Mouse (Mus musculus): ENCODE data around the gene Arrdc1. TPM values are rescaled to one million over a fixed set of nuclear protein-coding genes. Genes with fewer than 3 reads are reported as not detected.
"Not testable (repeated sequence)": the region's sequence is repeated elsewhere in the genome, so short reads cannot be mapped to it uniquely, and the experiment has no call there.

Arrdc1 gene
- 16.0 and 16.1 TPM in 2 replicates for polyA plus RNA-seq (2015; fragmentation: Nextera tagmentation; extraction: Ambion mirVana)

DNA sequence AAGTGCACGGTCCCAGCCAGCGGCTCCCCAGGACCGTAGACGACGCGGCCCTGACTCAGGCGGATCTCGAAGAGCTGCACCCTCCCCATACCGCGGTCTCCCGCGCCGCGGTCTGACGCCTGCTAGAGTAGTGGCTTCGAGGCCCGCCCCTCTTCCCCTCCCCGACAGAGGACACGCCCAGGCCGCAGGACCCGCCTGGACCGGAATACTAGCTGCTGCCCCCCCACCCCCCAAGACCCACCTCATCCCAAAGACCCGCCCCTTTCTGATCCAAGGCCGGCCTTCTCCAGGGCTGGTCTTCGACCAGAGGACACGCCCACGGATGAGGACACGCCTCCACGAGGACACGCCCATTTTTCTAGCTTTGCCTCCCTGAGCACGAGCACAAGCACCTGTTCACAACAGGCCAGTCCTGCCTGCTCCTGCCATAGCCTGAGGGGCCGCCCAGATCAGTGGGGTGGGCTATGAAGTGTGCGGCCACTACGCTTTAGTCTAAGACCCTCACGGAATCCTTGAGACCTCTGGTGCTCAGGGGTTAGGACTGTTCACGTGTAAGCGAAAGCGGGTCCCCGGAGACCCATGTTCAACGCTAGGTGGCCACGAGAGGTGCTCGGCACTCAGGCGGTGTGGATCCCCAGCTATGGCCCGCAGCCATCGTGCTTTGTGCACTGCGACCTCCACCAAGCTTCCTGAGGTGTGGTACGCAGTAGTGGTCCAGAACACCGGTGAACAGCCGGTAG lies at the start of gene Arrdc1:
Gene Arrdc1, minus strand, starts transcription at position 196 of the 740 bp plus-strand sequence.
- WGBS (ENCODE audit: insufficient replicate concordance), result under 1% methylated on average over 48 of the region's 49 CpGs
- Histone ChIP-seq H3K9ac (ENCODE audit: low read depth, low read length) (peak within 1 kb of the TSS; percentile 86), H3K4me2 (ENCODE audit: low read depth, low read length) (peak within 1 kb of the TSS; percentile 98), H3K27ac (ENCODE audit: low read length) (peak within 1 kb of the TSS; percentile 89), H3K4me3 (ENCODE audit: low read depth, low read length) (peak within 1 kb of the TSS; percentile 82), H3K36me3 (ENCODE audit: control insufficient read depth, insufficient read depth) (no peaks in the 10 kb centered on the region), H3K4me1 (ENCODE audit: control insufficient read depth, low read depth, low read length) (peaks cover 17% of the 10 kb centered on the region), H3K9me3 (replicated peaks; ENCODE audit: control insufficient read depth, low read length) (no peaks in the 10 kb centered on the region), H3K27me3 (ENCODE audit: control insufficient read depth, insufficient read depth, low read depth, low read length) (peaks cover 2% of the 10 kb centered on the region)
- ATAC-seq (ENCODE audit: low read depth), result peak; percentile 91

DNA sequence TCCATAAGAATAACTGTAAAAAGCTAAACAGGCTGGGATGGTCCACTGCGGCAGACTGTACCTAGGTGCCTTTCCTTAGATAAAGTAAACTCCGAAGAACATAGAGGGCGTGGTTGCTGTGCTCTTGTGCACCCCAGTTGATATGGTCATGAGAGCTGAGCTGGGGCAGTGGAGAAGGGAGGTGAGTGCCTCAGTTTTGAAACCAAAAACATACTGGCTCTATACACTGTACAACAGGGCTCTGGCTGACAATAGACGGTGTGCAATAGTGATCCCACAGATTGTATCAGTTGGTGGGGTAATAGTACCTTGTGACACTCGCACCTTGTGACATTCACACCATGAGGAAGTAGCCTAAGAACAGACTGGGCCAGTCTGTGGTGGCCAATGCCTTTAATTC lies 41.9 kb upstream of the Arrdc1 start:
- no peaks in the 10 kb centered on the region for H3K27me3 ChIP-seq (ENCODE audit: control insufficient read depth, insufficient read depth, low read depth, low read length)
- H3K9ac ChIP-seq (ENCODE audit: low read depth, low read length), result peak overlapping the region; percentile 84
- H3K4me1 ChIP-seq (ENCODE audit: control insufficient read depth, low read depth, low read length), result peaks cover 32% of the 10 kb centered on the region
- peak overlapping the region; percentile 90 for H3K4me3 ChIP-seq (ENCODE audit: low read depth, low read length)
- peak; percentile 44 for ATAC-seq (ENCODE audit: low read depth)
- no peaks in the 10 kb centered on the region for H3K9me3 ChIP-seq (replicated peaks; ENCODE audit: control insufficient read depth, low read length)
- H3K36me3 ChIP-seq (ENCODE audit: control insufficient read depth, insufficient read depth), result peaks cover 12% of the 10 kb centered on the region
- H3K4me2 ChIP-seq (ENCODE audit: low read depth, low read length), result peak overlapping the region; percentile 100
- WGBS (ENCODE audit: insufficient replicate concordance), result 27% methylated on average over 5 of the region's 5 CpGs
- H3K27ac ChIP-seq (ENCODE audit: low read length), result peak overlapping the region; percentile 91

DNA sequence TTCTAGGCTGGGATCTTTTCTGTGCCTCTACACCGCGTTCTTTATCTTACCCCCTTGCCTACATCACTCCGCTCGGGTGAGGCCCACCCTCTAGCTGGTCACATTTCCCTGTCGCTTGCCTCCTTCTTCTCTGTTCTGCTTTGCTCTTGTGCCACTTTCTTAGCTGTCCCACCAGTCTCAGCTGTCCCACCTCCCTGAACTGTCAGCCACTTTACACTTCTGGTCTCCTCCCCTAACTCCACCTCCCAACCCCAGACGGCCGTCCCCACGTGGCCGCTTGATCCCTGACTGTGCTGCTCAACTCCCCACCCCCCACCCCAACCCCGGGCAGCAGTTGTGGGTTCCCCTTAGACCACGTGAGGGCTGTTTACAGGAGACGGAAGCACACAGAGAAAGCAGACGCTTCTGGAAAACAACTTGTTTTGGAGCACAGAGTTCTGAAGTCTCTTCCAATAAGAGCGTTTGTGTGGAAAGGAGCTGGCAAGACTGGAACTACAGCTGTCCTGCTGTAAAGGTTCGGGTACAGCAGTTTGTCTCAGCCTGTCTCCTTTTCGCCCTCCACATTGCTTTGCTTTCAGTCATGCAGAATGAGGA lies 40.7 kb upstream of the Arrdc1 start, which contains the start of gene Pnpla7:
Gene Pnpla7, plus strand, starts transcription at position 330 of the 594 bp plus-strand sequence.
- peak within 1 kb of the TSS; percentile 90 for H3K4me3 ChIP-seq (ENCODE audit: low read depth, low read length)
- peak within 1 kb of the TSS; percentile 91 for H3K27ac ChIP-seq (ENCODE audit: low read length)
- H3K36me3 ChIP-seq (ENCODE audit: control insufficient read depth, insufficient read depth), result peaks cover 9% of the 10 kb centered on the region
- H3K9ac ChIP-seq (ENCODE audit: low read depth, low read length), result peak within 1 kb of the TSS; percentile 84
- peak within 1 kb of the TSS; percentile 100 for H3K4me2 ChIP-seq (ENCODE audit: low read depth, low read length)
- H3K4me1 ChIP-seq (ENCODE audit: control insufficient read depth, low read depth, low read length), result peaks cover 32% of the 10 kb centered on the region
- ATAC-seq (ENCODE audit: low read depth), result peak; percentile 62
- H3K9me3 ChIP-seq (replicated peaks; ENCODE audit: control insufficient read depth, low read length), result no peaks in the 10 kb centered on the region
- whole genome bisulfite sequencing (ENCODE audit: insufficient replicate concordance), result under 1% methylated on average over 16 of the region's 16 CpGs
- no peaks in the 10 kb centered on the region for H3K27me3 ChIP-seq (ENCODE audit: control insufficient read depth, insufficient read depth, low read depth, low read length)

DNA sequence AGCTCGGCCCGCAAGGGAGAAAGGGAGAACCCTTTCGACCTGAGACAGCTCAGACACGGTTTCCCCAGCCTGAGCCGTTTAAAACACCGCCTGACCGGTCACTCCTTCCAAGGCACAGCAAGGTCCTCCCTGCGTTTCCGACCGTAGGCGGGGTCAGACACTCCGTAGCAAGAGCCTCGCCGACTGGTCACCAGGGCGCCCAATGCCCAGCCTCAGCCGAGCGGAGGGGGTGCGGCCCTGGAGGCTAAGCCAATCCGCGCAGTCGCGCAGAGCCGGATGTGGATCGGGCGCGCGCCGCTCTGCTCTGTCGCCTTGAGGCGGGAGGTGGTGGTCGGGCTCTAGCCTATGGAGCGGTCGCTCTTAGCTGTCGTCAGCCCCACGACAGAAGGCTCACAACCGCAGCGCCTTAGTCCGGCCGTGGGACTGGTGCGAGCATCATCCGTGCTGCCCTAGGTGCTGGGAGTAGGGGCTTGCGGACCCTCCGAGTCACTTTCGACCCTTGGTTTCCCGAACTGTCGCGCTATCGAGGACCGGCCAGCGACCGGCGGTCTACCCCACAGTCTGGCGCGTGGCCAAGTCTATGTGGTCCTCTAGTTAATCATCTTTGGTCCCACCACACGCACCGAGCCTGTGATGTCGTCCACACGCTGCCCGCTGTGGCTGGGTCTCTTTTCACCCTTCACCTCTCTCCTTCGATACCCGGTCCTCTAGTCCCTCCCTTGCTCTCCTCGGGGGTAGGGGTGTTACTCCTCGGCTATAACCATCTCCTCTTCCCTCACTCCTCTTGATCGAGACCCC lies 40.1 kb upstream of the Arrdc1 start, which contains the start of gene Mrpl41:
Gene Mrpl41, minus strand, starts transcription at position 193 of the 798 bp plus-strand sequence.
- peaks cover 32% of the 10 kb centered on the region for H3K4me1 ChIP-seq (ENCODE audit: control insufficient read depth, low read depth, low read length)
- no peaks in the 10 kb centered on the region for H3K27me3 ChIP-seq (ENCODE audit: control insufficient read depth, insufficient read depth, low read depth, low read length)
- H3K4me2 ChIP-seq (ENCODE audit: low read depth, low read length), result peak within 1 kb of the TSS; percentile 100
- peak within 1 kb of the TSS; percentile 91 for H3K27ac ChIP-seq (ENCODE audit: low read length)
- ATAC-seq (ENCODE audit: low read depth), result peak; percentile 97
- WGBS (ENCODE audit: insufficient replicate concordance), result under 1% methylated on average over 64 of the region's 64 CpGs
- H3K4me3 ChIP-seq (ENCODE audit: low read depth, low read length), result peak within 1 kb of the TSS; percentile 90
- no peaks in the 10 kb centered on the region for H3K9me3 ChIP-seq (replicated peaks; ENCODE audit: control insufficient read depth, low read length)
- peak within 1 kb of the TSS; percentile 84 for H3K9ac ChIP-seq (ENCODE audit: low read depth, low read length)
- H3K36me3 ChIP-seq (ENCODE audit: control insufficient read depth, insufficient read depth), result peaks cover 7% of the 10 kb centered on the region

DNA sequence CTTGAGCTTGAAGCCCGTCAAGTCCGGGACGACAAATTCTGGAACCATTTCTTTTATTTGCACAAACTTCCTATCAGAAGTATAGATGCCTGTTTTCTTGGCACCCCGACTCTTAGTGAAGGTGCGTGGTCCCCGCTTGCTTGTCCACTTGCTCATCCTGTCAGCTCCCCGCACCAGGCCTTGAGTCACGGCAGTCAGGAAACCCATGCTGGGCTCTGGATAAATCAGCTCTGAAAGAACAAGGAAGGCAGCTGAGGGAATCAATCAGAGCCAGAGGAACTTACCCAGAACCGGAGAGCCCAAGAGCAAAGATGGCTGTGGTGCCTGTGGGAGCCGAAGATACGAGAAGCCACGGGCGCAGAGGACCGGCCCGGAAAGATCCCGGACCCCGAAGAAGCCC lies 39.4 kb upstream of the Arrdc1 start:
- H3K27me3 ChIP-seq (ENCODE audit: control insufficient read depth, insufficient read depth, low read depth, low read length); H3K9me3 ChIP-seq (replicated peaks; ENCODE audit: control insufficient read depth, low read length); H3K36me3 ChIP-seq (ENCODE audit: control insufficient read depth, insufficient read depth); ATAC-seq (ENCODE audit: low read depth): not testable (repeated sequence)
- Histone ChIP-seq H3K4me1 (ENCODE audit: control insufficient read depth, low read depth, low read length) (peaks cover 32% of the 10 kb centered on the region), H3K9ac (ENCODE audit: low read depth, low read length) (peak overlapping the region; percentile 84), H3K4me3 (ENCODE audit: low read depth, low read length) (peak overlapping the region; percentile 90), H3K4me2 (ENCODE audit: low read depth, low read length) (peak overlapping the region; percentile 82), H3K27ac (ENCODE audit: low read length) (peak overlapping the region; percentile 86)
- under 1% methylated on average over 17 of the region's 17 CpGs for whole genome bisulfite sequencing (ENCODE audit: insufficient replicate concordance)

DNA sequence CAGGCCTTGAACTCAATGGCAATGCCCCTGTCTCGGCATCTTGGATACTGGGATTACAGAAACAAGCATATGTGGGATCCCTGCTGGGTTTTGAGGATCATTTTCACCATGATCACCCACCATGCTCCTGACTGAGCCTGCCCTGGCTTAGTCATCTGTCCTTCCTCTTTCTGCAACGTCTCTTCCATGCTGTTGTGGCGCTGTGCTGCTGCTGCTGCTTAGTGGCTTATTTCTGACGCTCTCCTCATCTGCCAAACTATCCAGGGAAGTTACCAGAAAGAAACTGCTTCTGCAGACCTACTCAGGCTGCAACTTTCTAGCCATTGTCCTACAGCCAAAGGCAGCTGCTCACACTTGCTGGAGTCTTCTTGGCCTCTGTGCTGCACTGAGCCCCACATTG lies 35.3 kb upstream of the Arrdc1 start:
- WGBS (ENCODE audit: insufficient replicate concordance), result 62% methylated on average over 4 of the region's 4 CpGs
- H3K9ac ChIP-seq (ENCODE audit: low read depth, low read length), result no peak overlapping the region
- no peak for ATAC-seq (ENCODE audit: low read depth)
- no peak overlapping the region for H3K4me2 ChIP-seq (ENCODE audit: low read depth, low read length)
- H3K9me3 ChIP-seq (replicated peaks; ENCODE audit: control insufficient read depth, low read length), result no peaks in the 10 kb centered on the region
- H3K27me3 ChIP-seq (ENCODE audit: control insufficient read depth, insufficient read depth, low read depth, low read length), result no peaks in the 10 kb centered on the region
- peaks cover 20% of the 10 kb centered on the region for H3K36me3 ChIP-seq (ENCODE audit: control insufficient read depth, insufficient read depth)
- H3K4me3 ChIP-seq (ENCODE audit: low read depth, low read length), result no peak overlapping the region
- H3K4me1 ChIP-seq (ENCODE audit: control insufficient read depth, low read depth, low read length), result peaks cover 10% of the 10 kb centered on the region
- H3K27ac ChIP-seq (ENCODE audit: low read length), result no peak overlapping the region

DNA sequence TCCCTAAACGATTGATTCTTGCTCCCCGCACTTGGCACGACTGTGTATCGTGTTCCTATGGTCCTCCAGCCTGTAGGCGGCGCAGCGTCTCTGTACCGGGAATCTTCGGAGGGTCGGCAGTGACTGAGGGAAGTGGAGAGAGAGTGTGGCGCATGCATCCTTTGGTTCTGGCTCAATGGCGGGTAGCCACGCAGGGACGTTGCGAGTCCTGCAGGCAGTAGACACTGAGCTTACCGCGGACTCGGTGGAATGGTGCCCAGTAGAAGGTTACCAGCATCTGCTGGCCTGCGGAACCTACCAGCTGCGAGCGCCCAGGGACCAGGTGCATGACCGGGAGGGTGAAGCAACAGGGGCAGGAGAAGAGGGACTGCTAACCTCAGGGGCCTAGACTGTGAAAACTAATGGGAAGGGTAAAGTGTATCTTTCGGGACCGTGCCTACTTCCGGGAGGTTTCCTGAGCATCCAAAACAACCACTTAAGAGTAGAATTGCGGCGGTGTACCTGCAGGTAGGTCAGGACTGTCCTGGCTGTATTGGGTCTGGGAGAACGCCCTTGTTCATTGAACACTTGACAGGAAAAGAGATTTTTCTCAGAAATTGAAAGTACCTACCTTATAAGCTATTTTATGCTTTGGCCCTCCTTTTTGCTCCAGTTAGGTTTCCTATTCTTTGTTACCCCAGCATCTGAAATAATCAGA lies 27.4 kb upstream of the Arrdc1 start, which contains the start of gene Dph7:
Gene Dph7, plus strand, starts transcription at position 97 of the 697 bp plus-strand sequence.
- peak within 1 kb of the TSS; percentile 83 for H3K4me3 ChIP-seq (ENCODE audit: low read depth, low read length)
- H3K4me1 ChIP-seq (ENCODE audit: control insufficient read depth, low read depth, low read length), result peaks cover 9% of the 10 kb centered on the region
- peak; percentile 86 for ATAC-seq (ENCODE audit: low read depth)
- no peaks in the 10 kb centered on the region for H3K27me3 ChIP-seq (ENCODE audit: control insufficient read depth, insufficient read depth, low read depth, low read length)
- H3K9ac ChIP-seq (ENCODE audit: low read depth, low read length), result peak within 1 kb of the TSS; percentile 83
- H3K9me3 ChIP-seq (replicated peaks; ENCODE audit: control insufficient read depth, low read length), result no peaks in the 10 kb centered on the region
- H3K27ac ChIP-seq (ENCODE audit: low read length), result peak within 1 kb of the TSS; percentile 39; the same call in 1 of the 2 replicates
- peaks cover 30% of the 10 kb centered on the region for H3K36me3 ChIP-seq (ENCODE audit: control insufficient read depth, insufficient read depth)
- under 1% methylated on average over 28 of the region's 28 CpGs for WGBS (ENCODE audit: insufficient replicate concordance)
- peak within 1 kb of the TSS; percentile 79 for H3K4me2 ChIP-seq (ENCODE audit: low read depth, low read length)

DNA sequence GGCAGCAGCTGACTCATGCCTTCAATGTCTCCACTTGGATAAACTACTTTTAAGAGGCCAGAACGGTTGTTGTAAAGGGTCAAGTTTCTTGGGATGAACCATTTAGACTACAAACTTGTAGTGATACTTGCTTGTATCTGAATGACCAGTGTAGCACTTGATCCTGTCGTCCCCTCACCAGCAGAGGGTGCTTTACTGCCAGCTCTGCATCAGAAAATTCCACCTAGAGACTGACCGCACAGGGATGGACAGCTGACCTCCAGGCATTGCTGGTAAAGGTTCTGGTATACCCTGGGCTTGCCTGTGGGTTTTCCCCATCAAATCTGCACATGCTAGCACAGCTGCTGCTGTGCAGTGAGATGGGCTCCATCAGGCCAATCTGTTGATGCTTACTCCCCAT lies 25.9 kb upstream of the Arrdc1 start:
- H3K27me3 ChIP-seq (ENCODE audit: control insufficient read depth, insufficient read depth, low read depth, low read length), result no peaks in the 10 kb centered on the region
- peaks cover 27% of the 10 kb centered on the region for H3K36me3 ChIP-seq (ENCODE audit: control insufficient read depth, insufficient read depth)
- H3K9me3 ChIP-seq (replicated peaks; ENCODE audit: control insufficient read depth, low read length), result no peaks in the 10 kb centered on the region
- H3K4me3 ChIP-seq (ENCODE audit: low read depth, low read length), result no peak overlapping the region
- H3K4me1 ChIP-seq (ENCODE audit: control insufficient read depth, low read depth, low read length), result peaks cover 9% of the 10 kb centered on the region
- ATAC-seq (ENCODE audit: low read depth), result no peak
- H3K27ac ChIP-seq (ENCODE audit: low read length), result no peak overlapping the region
- WGBS (ENCODE audit: insufficient replicate concordance), result 45% methylated on average over 3 of the region's 3 CpGs
- H3K9ac ChIP-seq (ENCODE audit: low read depth, low read length), result no peak overlapping the region
- H3K4me2 ChIP-seq (ENCODE audit: low read depth, low read length), result no peak overlapping the region

Measured in liver, embryonic 16.5 days (tissue).